8 mouse cellular contexts compared by ENCODE assay signal in genomic region chr5:149353039-149353655, GRCm38 (mm10). TPM values are rescaled to one million over a fixed set of nuclear protein-coding genes. Genes with fewer than 3 reads are reported as not detected.
DNase-seq lines count a peak whose midpoint lies in the region; ATAC-seq and TF ChIP-seq lines count a peak whose summit lies in the region.

No protein-coding gene starts in this region.

- no peak for TF ChIP-seq CTCF in CH12.LX (conservative IDR thresholded peaks at IDR 0.05 in 1 of 2, IDR thresholded peaks at IDR 0.05 in 1 of 2; ENCODE audit: low read depth in 2 of 2, low read length in 2 of 2)
- TF ChIP-seq CTCF in Patski (IDR thresholded peaks at IDR 0.05) = no peak

- peaks cover 0 to 5% of the 10 kb centered on the region in 2 experiments; a peak in 2 of 4 replicates for H3K4me1 ChIP-seq in CH12.LX (ENCODE audit: control insufficient read depth in 1 of 2, insufficient read depth in 2 of 2)
- peaks cover 32% of the 10 kb centered on the region for H3K4me1 ChIP-seq in intestine, embryonic 15.5 days (replicated peaks)
- peaks cover 7% of the 10 kb centered on the region for H3K4me1 ChIP-seq in midbrain, embryonic 11.5 days (ENCODE audit: control insufficient read depth, insufficient read depth, low read length)

- no peak for TF ChIP-seq EP300 in CH12.LX (IDR thresholded peaks at IDR 0.05; ENCODE audit: low read length)

- no peak for DNase-seq in CH12.LX (ENCODE audit: extremely low read depth)
- DNase-seq in Patski (ENCODE audit: low read depth, low spot score) = peak; percentile 94
- DNase-seq in gastrocnemius, postnatal 36 days = peak; percentile 38 to 54
- DNase-seq in midbrain, embryonic 11.5 days (ENCODE audit: low spot score, missing footprints) = no peak
- no peak for DNase-seq in layer of hippocampus, postnatal 14 days (ENCODE audit: low spot score in 2 of 2)

- ATAC-seq in Patski = peak; percentile 73
- ATAC-seq in common myeloid progenitor, adult 5-6 weeks (replicated peaks; ENCODE audit: low read depth, poor library complexity, severe bottlenecking) = peak; percentile 36
- peak; percentile 84 for ATAC-seq in intestine, embryonic 15.5 days
- peak; percentile 80 for ATAC-seq in midbrain, embryonic 11.5 days (ENCODE audit: low FRiP score)
- ATAC-seq in activated CD4-positive, CD25-positive, alpha-beta regulatory T cell, adult 4 months = no peak

- TF ChIP-seq RAD21 in CH12.LX (IDR thresholded peaks at IDR 0.05; ENCODE audit: low read depth, low read length) = no peak

- peaks cover 21% of the 10 kb centered on the region for H3K27me3 ChIP-seq in CH12.LX (replicated peaks)
- H3K27me3 ChIP-seq in Patski = no peaks in the 10 kb centered on the region
- no peaks in the 10 kb centered on the region for H3K27me3 ChIP-seq in intestine, embryonic 15.5 days (replicated peaks)
- no peaks in the 10 kb centered on the region for H3K27me3 ChIP-seq in midbrain, embryonic 11.5 days (ENCODE audit: control insufficient read depth, insufficient read depth, low read length)

- CTCF ChIA-PET in Patski (lab: Charles Lee) = interaction anchor here (0.7 to 3.8 kb wide), 8 partner anchors 9 to 172 kb away, joined by 3 to 27 read pairs (median 4); no protein-coding TSS in a partner anchor

- H3K27ac ChIP-seq in CH12.LX (ENCODE audit: insufficient read depth, low read depth) = no peak overlapping the region
- H3K27ac ChIP-seq in intestine, embryonic 15.5 days = peak overlapping the region; percentile 52
- H3K27ac ChIP-seq in midbrain, embryonic 11.5 days (ENCODE audit: low read depth, low read length) = peak overlapping the region; percentile 20; the same call in 1 of the 2 replicates

- H3K9me3 ChIP-seq in CH12.LX (replicated peaks; ENCODE audit: low read length) = peaks cover 5% of the 10 kb centered on the region
- no peaks in the 10 kb centered on the region for H3K9me3 ChIP-seq in intestine, embryonic 15.5 days
- no peaks in the 10 kb centered on the region for H3K9me3 ChIP-seq in midbrain, embryonic 11.5 days (ENCODE audit: control insufficient read depth, low read length)

- no peak overlapping the region for H3K4me3 ChIP-seq in CH12.LX (replicated peaks in 1 of 3; ENCODE audit: low read depth in 2 of 3, low read length in 2 of 3, poor library complexity in 1 of 3)
- no peak overlapping the region for H3K4me3 ChIP-seq in intestine, embryonic 15.5 days (replicated peaks)
- no peak overlapping the region for H3K4me3 ChIP-seq in midbrain, embryonic 11.5 days (ENCODE audit: low read depth, low read length)

- H3K4me2 ChIP-seq in CH12.LX (ENCODE audit: insufficient read depth, low read depth, poor library complexity, severe bottlenecking) = 0 out of 2 replicates have a peak overlapping the region, but pooled peaks have one; percentile 5
- peak overlapping the region; percentile 39; the same call in 1 of the 2 replicates for H3K4me2 ChIP-seq in intestine, embryonic 15.5 days (replicated peaks)
- H3K4me2 ChIP-seq in midbrain, embryonic 11.5 days = no peak overlapping the region

- in situ Hi-C loops in CH12.LX (cut with MboI; ENCODE audit: low pct_ligation_motif_present, low pct_unique_long_range_greater_than_20kb, low sequenced_read_pairs) (no loop called here), Patski (cut with MboI; ENCODE audit: low pct_unique_long_range_greater_than_20kb) (no loop called here)

- POLR2A ChIA-PET in Patski (lab: Charles Lee) = interaction anchor here (0.8 to 2.7 kb wide), 4 partner anchors 10 to 135 kb away, joined by 3 to 14 read pairs (median 4); no protein-coding TSS in a partner anchor

- H3K36me3 ChIP-seq in CH12.LX (replicated peaks in 1 of 2; ENCODE audit: control insufficient read depth in 1 of 2, insufficient read depth in 1 of 2, low read length in 1 of 2) = no peaks in the 10 kb centered on the region
- H3K36me3 ChIP-seq in intestine, embryonic 15.5 days = no peaks in the 10 kb centered on the region
- no peaks in the 10 kb centered on the region for H3K36me3 ChIP-seq in midbrain, embryonic 11.5 days (ENCODE audit: control insufficient read depth, insufficient read depth, low read length)

- no peak overlapping the region for H3K9ac ChIP-seq in CH12.LX (ENCODE audit: insufficient read depth, low read depth)
- no peak overlapping the region for H3K9ac ChIP-seq in intestine, embryonic 15.5 days
- H3K9ac ChIP-seq in midbrain, embryonic 11.5 days (ENCODE audit: low read length) = peak overlapping the region; percentile 20; the same call in 1 of the 2 replicates

- 24% methylated on average over 14 of the region's 14 CpGs for WGBS in intestine, embryonic 15.5 days
- WGBS in midbrain, embryonic 11.5 days = 53% methylated on average over 14 of the region's 14 CpGs

- dilution Hi-C loops in CH12.LX (cut with MboI; ENCODE audit: extremely low pct_ligation_motif_present, extremely low pct_unique_long_range_greater_than_20kb, low sequenced_read_pairs) = no loop called here

- H3K79me2 ChIP-seq in CH12.LX (replicated peaks; ENCODE audit: control insufficient read depth, extremely low read depth, insufficient read depth, poor library complexity, severe bottlenecking) = no peaks in the 10 kb centered on the region

- intact Hi-C loops in gastrocnemius, postnatal 36 days (cut with DNase I) = no loop called here

- no peak for TF ChIP-seq POLR2A in CH12.LX (IDR thresholded peaks at IDR 0.05; ENCODE audit: low read depth, low read length)

TF ChIP-seq in CH12.LX, 34 proteins besides CTCF, POLR2A, EP300 and RAD21:
- no peak for TF ChIP-seq CHD2 (IDR thresholded peaks at IDR 0.05; ENCODE audit: low read length)
- no peak for TF ChIP-seq PAX5 (IDR thresholded peaks at IDR 0.05; ENCODE audit: low read length)
- no peak for TF ChIP-seq POLR2AphosphoS2 (IDR thresholded peaks at IDR 0.05; ENCODE audit: low read depth, low read length)
- no peak for TF ChIP-seq ZC3H11A (IDR thresholded peaks at IDR 0.05; ENCODE audit: low read depth, low read length)
- no peak for TF ChIP-seq MYC (IDR thresholded peaks at IDR 0.05; ENCODE audit: low read depth, low read length)
- no peak for TF ChIP-seq MXI1 (IDR thresholded peaks at IDR 0.05; ENCODE audit: low read depth, low read length)
- TF ChIP-seq ZKSCAN1 (IDR thresholded peaks at IDR 0.05; ENCODE audit: borderline replicate concordance, low read depth, low read length) = no peak
- TF ChIP-seq MAX (IDR thresholded peaks at IDR 0.05; ENCODE audit: low read length) = no peak

RNA-seq across cellular contexts. Expression of gene Medag, which starts 58.4 kb away (rescaled TPM):
- not detected in 2 replicates for total RNA-seq in CH12.LX (2012; rRNA removed)
- total RNA-seq in CH12.LX (2014; rRNA removed) = not detected in 2 replicates
- not detected in 2 replicates for polyA plus RNA-seq in CH12.LX (2012; ENCODE audit: insufficient read length, low read depth)
- polyA plus RNA-seq in Patski (2021) = 0.13 TPM
- 0.39 TPM in 1 of 2 replicates, not detected in the other for total RNA-seq in common myeloid progenitor, adult 5-6 weeks (2017)
- 10 to 100 TPM; 14.9 to 15.1 TPM for total RNA-seq in gastrocnemius, postnatal 36 days (2021)
- polyA plus RNA-seq in intestine, embryonic 15.5 days (2015; fragmentation: Nextera tagmentation; extraction: Ambion mirVana) = 2.2 and 2.4 TPM in 2 replicates
- polyA plus RNA-seq in midbrain, embryonic 11.5 days (2014; fragmentation: Nextera tagmentation; extraction: Ambion mirVana) = 0.51 and 0.66 TPM in 2 replicates
- total RNA-seq in layer of hippocampus, postnatal 14 days (2021) = 1 to 10 TPM; 1.6 to 1.7 TPM
- 1 to 10 TPM; 1.2 to 1.6 TPM for polyA plus RNA-seq in activated CD4-positive, CD25-positive, alpha-beta regulatory T cell, adult 4 months (2017; shearing (Covaris generic))

Comparison
In these comparisons a context has a peak if more than half of its experiments do, and no peak if none do; other contexts are left out.
1. DNase-seq: peak in Patski (single experiment) and gastrocnemius, postnatal 36 days (2 of 2); none in CH12.LX (single experiment), midbrain, embryonic 11.5 days (single experiment) and layer of hippocampus, postnatal 14 days (0 of 2).